Mouse (Mus musculus) forebrain, embryonic 16.5 days (tissue): ENCODE results near the gene Bbs9. TPM values are rescaled to one million over a fixed set of nuclear protein-coding genes. Genes with fewer than 3 reads are reported as not detected.
A peak's percentile ranks its signal among the peaks of the same experiment; 100 is the strongest.

Source experiments
- ATAC-seq: fragments of 200-750 bp; cut with Nextera tagmentation; 2 replicates; pipeline ENCODE4 v1.8.0; 2017; ENCODE audit warnings: mild to moderate bottlenecking, moderate library complexity
- H3K27ac ChIP-seq: fragments of 300-500 bp; sonication (generic); 2 replicates; pipeline ENCODE4 v1.5.1; 2014; ENCODE audit warnings: low read length, control low read depth
- H3K27me3 ChIP-seq: fragments of 300-500 bp; sonication (generic); replicated peaks from 2 replicates; pipeline ENCODE4 v1.6.1; 2014; ENCODE audit warnings: low read length; ENCODE audit not compliant: control insufficient read depth, insufficient read depth
- H3K36me3 ChIP-seq: fragments of 300-500 bp; sonication (generic); 2 replicates; pipeline ENCODE4 v1.6.1; 2014; ENCODE audit not compliant: control insufficient read depth, insufficient read depth
- H3K4me1 ChIP-seq: fragments of 300-500 bp; sonication (generic); replicated peaks from 2 replicates; pipeline ENCODE4 v1.6.1; 2014; ENCODE audit warnings: low read length; ENCODE audit not compliant: control insufficient read depth, insufficient read depth
- H3K4me2 ChIP-seq: fragments of 300-500 bp; sonication (generic); 2 replicates; pipeline ENCODE4 v1.6.1; 2014; ENCODE audit warnings: mild to moderate bottlenecking, low read length, control low read depth
- H3K4me3 ChIP-seq: fragments of 300-500 bp; sonication (generic); replicated peaks from 2 replicates; pipeline ENCODE4 v1.5.1; 2014; ENCODE audit warnings: mild to moderate bottlenecking, low read length, control low read depth
- H3K9ac ChIP-seq: fragments of 300-500 bp; sonication (generic); replicated peaks from 2 replicates; pipeline ENCODE4 v1.6.1; 2014; ENCODE audit warnings: low read depth, low read length, control low read depth
- H3K9me3 ChIP-seq: fragments of 300-500 bp; sonication (generic); 2 replicates; pipeline ENCODE4 v1.6.1; 2016; ENCODE audit warnings: low read length; ENCODE audit not compliant: control insufficient read depth
- WGBS: fragments of 180-500 bp; shearing (Covaris S2); extraction: QIAGEN DNeasy Blood & Tissue Kit; methylation state at CpG from one replicate; pipeline ENCODE4 v1.1.7; 2014; 5-methylcytosine and 5-hydroxymethylcytosine counted together
- polyA plus RNA-seq: library from polyadenylated mRNA; unstranded; fragments of >200 nt; fragmentation: Nextera tagmentation; extraction: Ambion mirVana; gene quantifications from 2 replicates; pipeline ENCODE4 v1.2.1, GENCODE M21; 2015

Bbs9 gene
- polyA plus RNA-seq, 1 experiment from 2014 or later: 20.2 TPM

DNA sequence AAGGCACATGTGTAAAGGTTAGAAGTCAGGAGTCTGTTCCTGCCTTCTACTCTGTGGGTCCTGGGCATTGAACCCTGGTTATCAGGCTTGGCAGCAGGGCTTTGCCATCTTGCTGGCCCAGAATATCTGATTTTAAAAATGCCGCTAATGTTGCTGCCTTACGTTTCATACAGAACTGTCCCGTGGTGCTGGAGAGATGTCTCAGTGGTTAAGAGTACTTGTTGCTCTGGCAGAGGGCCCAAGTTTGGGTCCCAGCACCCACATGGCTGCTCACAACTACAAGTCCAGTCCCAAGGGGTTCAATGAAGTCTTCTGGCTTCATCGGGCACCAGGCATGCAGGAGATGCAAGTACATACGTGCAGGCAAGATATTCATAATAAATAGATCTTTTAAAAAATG lies 9.3 kb upstream of the Bbs9 start:
- 95% methylated on average over 5 of the region's 5 CpGs for WGBS
- no peak overlapping the region for H3K4me2 ChIP-seq
- no peaks in the 10 kb centered on the region for H3K36me3 ChIP-seq
- no peak overlapping the region for H3K27ac ChIP-seq
- ATAC-seq: no peak
- no peaks in the 10 kb centered on the region for H3K9me3 ChIP-seq
- peaks cover 8% of the 10 kb centered on the region for H3K4me1 ChIP-seq
- H3K9ac ChIP-seq: no peak overlapping the region
- H3K27me3 ChIP-seq: no peaks in the 10 kb centered on the region
- H3K4me3 ChIP-seq: no peak overlapping the region

DNA sequence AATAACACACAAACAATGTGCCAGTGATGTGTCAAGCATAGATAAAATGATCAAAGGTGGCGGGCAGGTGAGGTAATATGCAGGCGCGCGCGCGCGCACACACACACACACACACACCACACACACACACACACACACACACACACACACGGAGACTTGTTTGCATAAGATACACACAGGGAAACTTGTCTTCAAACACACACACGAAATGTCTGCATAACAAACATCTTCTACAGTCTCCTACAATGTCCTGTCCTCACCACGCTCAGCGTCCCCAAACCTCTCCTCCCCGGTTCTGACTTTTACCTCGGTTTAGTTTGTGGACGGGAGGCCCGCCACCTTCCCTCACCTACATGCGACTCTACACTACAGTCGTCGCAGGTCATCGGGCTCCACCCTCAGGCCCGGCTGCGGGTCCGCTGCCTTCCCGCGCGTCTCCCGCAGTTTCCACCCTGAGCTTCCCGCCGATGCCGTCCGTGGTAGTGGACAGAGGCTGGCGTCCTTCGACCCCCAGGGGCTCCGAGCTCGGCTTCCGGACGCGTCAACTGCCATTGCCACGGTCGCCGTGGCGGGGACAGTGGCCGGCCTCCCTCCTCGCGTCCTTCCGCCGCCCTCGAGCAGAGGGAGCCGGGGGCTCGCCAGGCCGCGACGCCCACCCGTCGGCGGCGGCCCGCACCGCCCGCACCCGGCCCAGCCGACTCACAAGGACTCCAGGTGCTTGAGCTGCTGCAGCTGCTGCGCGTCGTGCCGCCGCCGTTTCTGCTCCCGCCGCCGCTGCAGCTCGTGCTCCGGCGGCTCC lies 7.9 kb upstream of the Bbs9 start:
- ATAC-seq: peak; percentile 75
- peak overlapping the region; percentile 95 for H3K9ac ChIP-seq

GRCm38 (mm10) chr9:22468170-22468898 lies 7.2 kb upstream of the Bbs9 start:
- Histone ChIP-seq H3K9me3 (no peaks in the 10 kb centered on the region), H3K9ac (peak overlapping the region; percentile 95), H3K27ac (peak overlapping the region; percentile 89), H3K4me3 (peak overlapping the region; percentile 82), H3K27me3 (no peaks in the 10 kb centered on the region), H3K4me1 (peaks cover 7% of the 10 kb centered on the region), H3K4me2 (peak overlapping the region; percentile 67), H3K36me3 (no peaks in the 10 kb centered on the region)
- 3% methylated on average over 42 of the region's 43 CpGs for WGBS
- peak; percentile 92 for ATAC-seq

More for the DNA sequence above, 7.9 kb upstream of the Bbs9 start:
- under 1% methylated on average over 64 of the region's 73 CpGs for WGBS
- Histone ChIP-seq H3K4me3 (peak overlapping the region; percentile 82), H3K36me3 (no peaks in the 10 kb centered on the region), H3K4me2 (peak overlapping the region; percentile 67), H3K27ac (peak overlapping the region; percentile 89), H3K27me3 (no peaks in the 10 kb centered on the region), H3K4me1 (peaks cover 7% of the 10 kb centered on the region), H3K9me3 (no peaks in the 10 kb centered on the region)

GRCm38 (mm10) chr9:22468899-22469259 lies 6.6 kb upstream of the Bbs9 start:
- no peak overlapping the region for H3K4me2 ChIP-seq
- no peak for ATAC-seq
- no peak overlapping the region for H3K27ac ChIP-seq

DNA sequence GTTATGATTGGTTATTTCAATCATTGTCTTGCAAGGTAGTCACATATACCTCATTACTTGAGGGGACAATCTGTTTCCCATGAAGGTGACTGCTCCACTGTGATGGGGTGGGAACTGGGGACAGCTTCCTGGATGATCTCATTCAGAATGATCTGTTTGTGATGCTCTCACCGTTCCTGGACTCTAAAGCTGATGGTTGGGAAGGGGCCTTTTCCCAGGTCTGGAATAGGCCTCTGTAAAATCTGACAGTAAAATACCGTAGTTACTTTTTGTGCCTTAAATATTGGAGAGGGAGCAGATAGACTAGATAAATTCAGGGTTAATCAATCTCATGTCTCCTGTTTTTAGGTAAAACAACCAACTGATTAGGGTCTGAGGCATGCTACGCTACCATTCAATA lies 5.9 kb upstream of the Bbs9 start, which contains the start of gene Rp9:
Rp9 (minus strand) TSS at position 101 of the 400 bp plus-strand sequence.
- Histone ChIP-seq H3K9ac (peak within 1 kb of the TSS; percentile 95), H3K27ac (peak within 1 kb of the TSS; percentile 20; the same call in 1 of the 2 replicates), H3K4me2 (peak within 1 kb of the TSS; percentile 67), H3K4me1 (peaks cover 7% of the 10 kb centered on the region), H3K9me3 (no peaks in the 10 kb centered on the region), H3K4me3 (peak within 1 kb of the TSS; percentile 82), H3K36me3 (no peaks in the 10 kb centered on the region), H3K27me3 (no peaks in the 10 kb centered on the region)
- WGBS: 89% methylated on average over 3 of the region's 3 CpGs
- no peak for ATAC-seq

More at GRCm38 (mm10) chr9:22468899-22469259, 6.6 kb upstream of the Bbs9 start:
- Histone ChIP-seq H3K9ac (no peak overlapping the region), H3K4me3 (no peak overlapping the region), H3K4me1 (peaks cover 7% of the 10 kb centered on the region), H3K36me3 (no peaks in the 10 kb centered on the region), H3K27me3 (no peaks in the 10 kb centered on the region), H3K9me3 (no peaks in the 10 kb centered on the region)
- WGBS: 82% methylated on average over 8 of the region's 8 CpGs

DNA sequence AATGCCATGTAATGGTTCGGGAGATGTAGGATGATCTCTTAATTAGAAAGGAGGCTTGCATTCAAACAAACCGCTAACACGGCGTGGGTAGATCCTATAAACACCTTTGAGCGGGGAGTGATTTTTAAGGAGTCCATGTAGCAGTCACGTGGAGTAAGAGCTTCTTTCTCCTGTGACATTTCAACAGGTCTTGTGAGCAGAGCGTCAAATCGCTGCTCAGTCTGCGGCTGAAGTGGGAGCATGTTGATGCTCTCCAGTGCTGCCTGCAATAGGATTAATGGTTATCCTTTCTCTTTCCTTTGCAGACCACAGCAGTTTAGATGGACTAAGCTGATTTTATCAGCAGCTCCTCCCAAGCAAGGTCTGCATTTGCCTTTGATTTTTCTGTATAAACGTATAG lies 750 bp downstream of the Bbs9 start:
- peak overlapping the region; percentile 98 for H3K4me2 ChIP-seq
- H3K27ac ChIP-seq: no peak overlapping the region; the same call in 1 of the 2 replicates
- no peaks in the 10 kb centered on the region for H3K27me3 ChIP-seq
- H3K9me3 ChIP-seq: no peaks in the 10 kb centered on the region
- H3K4me3 ChIP-seq: peak overlapping the region; percentile 79
- peak; percentile 0; the same call in 1 of the 2 replicates for ATAC-seq
- H3K36me3 ChIP-seq: no peaks in the 10 kb centered on the region
- WGBS: 4% methylated on average over 10 of the region's 10 CpGs
- peak overlapping the region; percentile 69 for H3K9ac ChIP-seq
- H3K4me1 ChIP-seq: peaks cover 8% of the 10 kb centered on the region

- 95% methylated on average over 8 of the region's 8 CpGs for WGBS
- ATAC-seq: no peak
These were observed 3.4 kb downstream of the Bbs9 start for GRCm38 (mm10) chr9:22478946-22479345.

DNA sequence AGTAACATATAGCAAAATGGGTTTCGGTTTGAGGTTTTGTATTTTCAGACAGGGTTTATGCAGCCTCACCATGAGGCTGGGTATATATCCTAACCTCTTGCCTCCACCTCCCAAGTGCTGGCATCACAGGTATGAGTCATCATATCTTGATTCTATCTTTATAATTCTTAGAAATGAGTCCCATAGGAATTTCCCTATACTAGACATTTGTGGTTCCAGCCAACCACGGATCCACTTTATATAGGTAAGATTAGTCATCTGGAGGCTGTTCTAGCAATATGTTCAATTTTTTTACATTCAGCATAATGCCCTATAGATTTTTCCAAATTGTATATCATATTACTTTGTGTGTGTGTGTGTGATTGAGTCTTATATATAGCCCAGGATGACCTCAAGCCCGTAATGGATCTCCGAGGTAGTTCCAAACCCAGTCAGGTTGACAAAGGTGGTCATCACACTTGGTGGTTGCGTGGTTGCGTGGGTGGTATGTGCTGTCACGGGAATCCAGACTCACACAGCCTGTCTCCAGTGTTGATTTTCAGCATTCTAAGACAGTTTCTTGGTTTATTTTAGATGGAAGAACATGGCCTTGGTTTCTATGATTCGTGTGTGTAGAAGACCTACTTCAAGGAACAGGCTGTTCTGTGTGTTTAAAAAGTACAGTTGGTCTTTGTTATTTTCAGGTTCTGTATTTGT lies 8.5 kb downstream of the Bbs9 start:
- Histone ChIP-seq H3K27me3 (no peaks in the 10 kb centered on the region), H3K4me3 (no peak overlapping the region), H3K27ac (no peak overlapping the region), H3K36me3 (no peaks in the 10 kb centered on the region), H3K4me1 (0 out of 2 replicates have a peak, but pooled peaks cover 2% of the 10 kb centered on the region), H3K9me3 (no peaks in the 10 kb centered on the region), H3K9ac (no peak overlapping the region), H3K4me2 (no peak overlapping the region)
- no peak for ATAC-seq
- WGBS: 95% methylated on average over 8 of the region's 8 CpGs

More at GRCm38 (mm10) chr9:22478946-22479345, 3.4 kb downstream of the Bbs9 start:
- Histone ChIP-seq H3K4me1 (peaks cover 8% of the 10 kb centered on the region), H3K36me3 (no peaks in the 10 kb centered on the region), H3K4me3 (no peak overlapping the region), H3K27ac (no peak overlapping the region), H3K9ac (no peak overlapping the region), H3K4me2 (no peak overlapping the region), H3K9me3 (no peaks in the 10 kb centered on the region), H3K27me3 (no peaks in the 10 kb centered on the region)
